8 mouse cellular contexts compared by ENCODE assay signal in genomic region chr4:148114758-148115391, GRCm38 (mm10). TPM values are rescaled to one million over a fixed set of nuclear protein-coding genes. Genes with fewer than 3 reads are reported as not detected.
A peak's percentile ranks its signal among the peaks of the same experiment; 100 is the strongest.
DNase-seq lines count a peak whose midpoint lies in the region; ATAC-seq and TF ChIP-seq lines count a peak whose summit lies in the region.

No protein-coding gene starts in this region.

- intact Hi-C loops in gastrocnemius, postnatal 14 days (cut with DNase I; ENCODE audit: low total_unique reads): loop anchor here (1.0 to 5.0 kb wide), 2 partner anchors 37 to 52 kb away; partner anchors contain the start of gene Fbxo6
- intact Hi-C loops in left cerebral cortex, adult 2 months (cut with DNase I): loop anchor here (1.0 to 5.0 kb wide), 2 partner anchors 53 to 322 kb away; no protein-coding TSS in a partner anchor

- DNase-seq in adipocyte (ENCODE audit: low spot score): peak; percentile 87
- peak; percentile 95 for DNase-seq in embryo, embryonic 10 days (ENCODE audit: low spot score)
- peak; percentile 84 for DNase-seq in gastrocnemius, postnatal 14 days
- peak; percentile 87 for DNase-seq in induced T-regulatory cell, adult 2 months (ENCODE audit: low read depth)
- DNase-seq in left cerebral cortex, adult 2 months (ENCODE audit: extremely low spot score in 1 of 2, low spot score in 2 of 2): peak; percentile 74 to 88
- DNase-seq in right cerebral cortex, adult 2 months (ENCODE audit: low spot score in 2 of 2): peak; percentile 78 to 92
- DNase-seq in urinary bladder, adult 2 months (ENCODE audit: low spot score): peak; percentile 71

- TF ChIP-seq CTCF in left cerebral cortex, adult 2 months (IDR thresholded peaks at IDR 0.05): peak; percentile 90

- H3K4me3 ChIP-seq in left cerebral cortex, adult 2 months: no peak overlapping the region

- ATAC-seq in megakaryocyte progenitor cell, adult 5-6 weeks (replicated peaks; ENCODE audit: poor library complexity): peak; percentile 91

- H3K27ac ChIP-seq in left cerebral cortex, adult 2 months: no peak overlapping the region

RNA-seq across cellular contexts. Expression of gene Mad2l2, which starts 15.3 kb away (rescaled TPM):
- 10 to 100 TPM; 11.5 to 12.9 TPM for total RNA-seq in gastrocnemius, postnatal 14 days (2021)
- 10 to 100 TPM; 14.2 to 16.1 TPM for total RNA-seq in left cerebral cortex, adult 2 months (2021)
- 28.7 and 34.0 TPM in 2 replicates for total RNA-seq in megakaryocyte progenitor cell, adult 5-6 weeks (2015)
- 6.6 and 8.1 TPM in 2 replicates for total RNA-seq in megakaryocyte progenitor cell, adult 5-6 weeks (2017)
- polyA plus RNA-seq in urinary bladder, adult 2 months (2012; rRNA removed): 25.3 and 28.7 TPM in 2 replicates

RNA-seq across cellular contexts. Expression of gene Draxin, which starts 15.6 kb away (rescaled TPM):
- total RNA-seq in gastrocnemius, postnatal 14 days (2021): under 1 TPM; 0.10 to 0.13 TPM
- under 1 TPM; 0.20 to 0.30 TPM for total RNA-seq in left cerebral cortex, adult 2 months (2021)
- not detected in 2 replicates for total RNA-seq in megakaryocyte progenitor cell, adult 5-6 weeks (2015)
- not detected in 2 replicates for total RNA-seq in megakaryocyte progenitor cell, adult 5-6 weeks (2017)
- polyA plus RNA-seq in urinary bladder, adult 2 months (2012; rRNA removed): 0.01 and 0.04 TPM in 2 replicates

RNA-seq across cellular contexts. Expression of gene Agtrap, which starts 27.0 kb away (rescaled TPM):
- total RNA-seq in gastrocnemius, postnatal 14 days (2021): 10 to 100 TPM; 12.3 to 14.7 TPM
- total RNA-seq in left cerebral cortex, adult 2 months (2021): 10 to 100 TPM in 1 of 2 experiments, 1 to 10 TPM in 1; 6.6 to 10.2 TPM
- 16.3 and 16.5 TPM in 2 replicates for total RNA-seq in megakaryocyte progenitor cell, adult 5-6 weeks (2015)
- total RNA-seq in megakaryocyte progenitor cell, adult 5-6 weeks (2017): 34.5 and 35.9 TPM in 2 replicates
- polyA plus RNA-seq in urinary bladder, adult 2 months (2012; rRNA removed): 20.4 and 25.4 TPM in 2 replicates

RNA-seq across cellular contexts. Expression of gene Fbxo6, which starts 37.1 kb away (rescaled TPM):
- 10 to 100 TPM; 22.9 to 29.1 TPM for total RNA-seq in gastrocnemius, postnatal 14 days (2021)
- total RNA-seq in left cerebral cortex, adult 2 months (2021): 10 to 100 TPM; 28.9 to 30.2 TPM
- total RNA-seq in megakaryocyte progenitor cell, adult 5-6 weeks (2015): 19.6 and 20.1 TPM in 2 replicates
- total RNA-seq in megakaryocyte progenitor cell, adult 5-6 weeks (2017): 9.1 and 11.5 TPM in 2 replicates
- polyA plus RNA-seq in urinary bladder, adult 2 months (2012; rRNA removed): 66.4 and 70.1 TPM in 2 replicates

RNA-seq across cellular contexts. Expression of gene Fbxo44, which starts 45.4 kb away (rescaled TPM):
- total RNA-seq in gastrocnemius, postnatal 14 days (2021): 1 to 10 TPM; 1.4 to 3.3 TPM
- 100 to 1,000 TPM; 140 to 156 TPM for total RNA-seq in left cerebral cortex, adult 2 months (2021)
- 1.0 and 3.0 TPM in 2 replicates for total RNA-seq in megakaryocyte progenitor cell, adult 5-6 weeks (2015)
- 0.81 and 1.6 TPM in 2 replicates for total RNA-seq in megakaryocyte progenitor cell, adult 5-6 weeks (2017)
- polyA plus RNA-seq in urinary bladder, adult 2 months (2012; rRNA removed): 18.3 and 19.0 TPM in 2 replicates
